Mouse (Mus musculus) brown adipose tissue, adult 24 weeks (tissue): ENCODE data around the gene Lsm2. TPM values are rescaled to one million over a fixed set of nuclear protein-coding genes. Genes with fewer than 3 reads are reported as not detected.
"Not testable (repeated sequence)": the region's sequence is repeated elsewhere in the genome, so short reads cannot be mapped to it uniquely, and the experiment has no call there.

ENCODE experiments used
- H3K27ac ChIP-seq: fragments of 200-500 bp; replicated peaks from 2 replicates; pipeline ENCODE4 v1.5.1; 2012; ENCODE audit warnings: low read depth, mild to moderate bottlenecking, low read length
- H3K4me1 ChIP-seq: fragments of 200-500 bp; 2 replicates; pipeline ENCODE4 v1.6.1; 2012; ENCODE audit warnings: low read length, mixed read lengths; ENCODE audit not compliant: control insufficient read depth, insufficient read depth, insufficient read length
- H3K4me3 ChIP-seq: fragments of 200-500 bp; 2 replicates; pipeline ENCODE4 v1.5.1; 2012; ENCODE audit warnings: low read depth, mild to moderate bottlenecking, low read length, moderate library complexity; ENCODE audit not compliant: insufficient read depth
- polyA plus RNA-seq: library from polyadenylated mRNA; stranded (reverse); fragments of >200 nt; gene quantifications from 2 replicates; pipeline ENCODE4 v1.2.4, GENCODE M21; 2012; ENCODE audit not compliant: missing spikeins, insufficient read depth, insufficient read length

Lsm2 gene
- polyA plus RNA-seq, 1 experiment = 22.4 TPM

DNA sequence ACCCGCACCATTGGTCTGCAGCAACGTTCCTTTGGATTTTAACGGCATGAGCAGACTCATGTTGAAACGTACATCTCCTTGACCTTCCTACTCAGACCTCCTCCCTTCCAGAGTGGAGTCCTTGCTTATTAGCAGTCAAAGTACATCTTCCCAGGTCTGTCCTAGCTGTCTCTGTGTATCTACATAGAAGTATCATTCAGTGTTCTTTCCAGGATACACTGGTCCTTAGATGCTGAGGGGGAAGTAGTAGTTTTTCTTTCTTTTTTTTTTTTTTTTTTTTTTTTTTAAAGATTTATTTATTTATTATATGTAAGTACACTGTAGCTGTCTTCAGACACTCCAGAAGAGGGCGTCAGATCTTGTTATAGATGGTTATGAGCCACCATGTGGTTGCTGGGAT is 24.2 kb downstream of the Lsm2 start:
- H3K4me1 ChIP-seq, H3K27ac ChIP-seq, H3K4me3 ChIP-seq: not testable (repeated sequence)

DNA sequence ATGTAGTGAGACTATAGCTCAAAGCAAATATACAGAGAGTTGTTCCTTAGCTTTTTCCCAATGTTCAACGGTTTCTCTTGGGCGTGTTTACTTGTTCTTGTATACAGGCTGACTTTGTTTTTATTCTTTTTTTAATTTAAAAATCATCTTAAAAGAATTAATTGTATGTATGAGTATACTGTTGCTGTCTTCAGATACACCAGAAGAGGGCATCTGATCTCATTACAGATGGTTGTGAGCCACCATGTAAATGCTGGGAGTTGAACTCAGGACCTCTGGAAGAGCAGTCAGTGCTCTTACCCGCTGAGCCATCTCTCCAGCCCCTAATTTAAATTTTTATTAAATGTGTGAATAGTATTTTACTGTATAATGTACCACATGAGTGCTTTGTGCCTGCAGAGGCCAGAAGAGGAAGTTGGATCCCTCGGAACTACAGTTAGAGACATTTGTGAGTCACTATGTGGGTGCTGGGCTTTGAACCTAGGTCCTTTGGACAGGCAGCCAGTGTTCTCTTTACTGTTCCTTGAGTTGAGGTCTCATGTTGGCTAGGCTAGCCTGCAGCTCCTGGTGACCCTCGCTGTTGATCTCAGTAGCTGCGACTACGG is 25.8 kb downstream of the Lsm2 start:
- Histone ChIP-seq H3K4me1 (no peaks in the 10 kb centered on the region), H3K27ac (no peak overlapping the region), H3K4me3 (no peak overlapping the region)

DNA sequence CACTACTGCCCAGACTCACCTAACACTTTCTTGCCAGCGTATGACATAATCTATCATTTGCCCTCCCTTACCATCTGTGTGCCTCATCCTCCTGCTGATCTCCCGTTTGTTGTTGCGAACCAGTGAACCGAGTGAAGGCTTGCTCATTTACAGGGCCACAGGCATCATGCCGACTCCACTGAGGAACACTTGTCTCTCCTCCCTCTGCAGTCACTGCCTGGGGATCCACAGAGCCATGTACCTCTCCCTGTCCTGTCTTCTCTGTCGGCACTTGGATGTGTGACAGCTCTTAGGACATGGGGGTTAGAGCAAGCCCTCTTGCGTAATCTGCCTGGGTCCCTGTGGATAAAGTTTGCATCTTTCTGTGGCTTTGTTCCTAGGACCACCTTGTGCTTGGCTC is 27.9 kb downstream of the Lsm2 start:
- Histone ChIP-seq H3K4me1 (no peaks in the 10 kb centered on the region), H3K4me3 (no peak overlapping the region), H3K27ac (no peak overlapping the region)

DNA sequence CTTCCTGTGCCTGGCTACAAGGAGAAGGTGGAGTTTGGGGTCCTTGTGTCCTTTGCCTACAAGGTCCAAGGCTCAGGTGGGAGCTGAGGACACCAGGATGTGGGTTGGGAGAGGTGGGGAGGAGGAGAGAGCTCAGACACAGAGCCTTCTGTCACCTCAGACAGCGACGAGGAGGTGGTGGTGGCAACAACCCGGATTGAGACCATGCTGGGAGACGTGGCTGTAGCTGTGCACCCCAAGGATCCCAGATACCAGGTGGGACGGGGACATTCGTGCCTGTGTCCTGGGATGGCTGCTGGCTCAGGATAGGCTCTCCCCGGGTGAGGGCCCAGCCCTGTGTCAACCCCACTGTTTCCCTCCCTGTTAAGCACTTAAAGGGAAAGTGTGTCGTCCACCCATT is 29.8 kb downstream of the Lsm2 start:
- H3K4me3 ChIP-seq = no peak overlapping the region
- no peaks in the 10 kb centered on the region for H3K4me1 ChIP-seq

DNA sequence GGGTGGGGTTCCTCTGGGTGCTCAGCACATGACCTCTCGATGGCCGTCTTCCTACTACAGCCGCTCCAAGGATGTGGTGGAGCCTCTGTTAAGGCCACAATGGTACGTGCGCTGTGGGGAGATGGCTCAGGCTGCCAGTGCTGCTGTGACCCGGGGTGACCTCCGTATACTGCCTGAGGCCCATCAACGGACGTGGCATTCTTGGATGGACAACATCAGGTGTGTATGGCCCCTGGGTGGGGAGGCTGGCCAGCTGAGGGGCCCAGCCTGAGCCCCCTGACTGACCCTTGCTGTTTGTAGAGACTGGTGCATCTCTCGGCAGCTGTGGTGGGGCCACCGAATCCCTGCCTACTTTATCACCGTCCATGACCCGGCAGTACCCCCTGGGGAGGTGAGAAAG is 30.8 kb downstream of the Lsm2 start:
- H3K27ac ChIP-seq = no peak overlapping the region
- no peak overlapping the region for H3K4me3 ChIP-seq
- no peaks in the 10 kb centered on the region for H3K4me1 ChIP-seq

More for the DNA sequence above, 29.8 kb downstream of the Lsm2 start:
- no peak overlapping the region for H3K27ac ChIP-seq

DNA sequence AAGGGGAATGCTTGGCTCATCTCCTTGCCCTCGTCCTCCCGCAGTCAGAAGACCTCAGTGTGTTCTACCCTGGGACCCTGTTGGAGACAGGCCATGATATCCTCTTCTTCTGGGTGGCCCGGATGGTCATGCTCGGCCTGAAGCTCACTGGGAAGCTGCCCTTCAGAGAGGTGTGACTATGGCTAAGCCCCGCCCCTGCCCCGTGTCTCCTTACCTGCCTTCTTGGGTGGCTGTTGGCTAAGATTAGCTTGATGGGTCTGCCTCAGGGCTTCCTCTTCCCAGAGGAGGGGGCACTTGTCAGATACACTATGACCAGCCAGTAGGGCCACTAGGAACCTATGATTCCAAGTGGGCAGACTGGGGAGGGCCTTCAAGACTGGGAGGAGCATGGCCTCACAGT is 31.6 kb downstream of the Lsm2 start:
- no peak overlapping the region for H3K27ac ChIP-seq
- no peaks in the 10 kb centered on the region for H3K4me1 ChIP-seq
- no peak overlapping the region for H3K4me3 ChIP-seq

DNA sequence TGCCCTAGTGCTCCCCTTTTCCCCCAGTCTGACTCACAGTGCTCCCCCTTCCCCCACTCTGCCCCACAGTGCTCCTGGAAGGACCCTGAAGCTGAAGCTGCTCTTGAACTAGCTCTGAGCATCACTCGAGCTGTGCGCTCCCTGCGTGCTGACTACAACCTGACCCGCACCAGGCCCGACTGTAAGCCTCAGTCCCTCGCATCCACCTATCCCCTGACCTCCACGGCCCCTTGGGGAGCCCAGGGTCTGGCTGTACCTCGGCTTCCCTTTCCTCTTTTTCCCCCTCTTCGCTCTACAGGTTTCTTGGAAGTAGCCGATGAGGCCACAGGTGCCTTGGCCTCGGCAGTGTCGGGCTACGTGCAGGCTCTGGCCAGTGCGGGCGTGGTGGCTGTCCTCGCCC is 33.6 kb downstream of the Lsm2 start:
- H3K4me3 ChIP-seq = no peak overlapping the region
- no peaks in the 10 kb centered on the region for H3K4me1 ChIP-seq
- no peak overlapping the region for H3K27ac ChIP-seq

DNA sequence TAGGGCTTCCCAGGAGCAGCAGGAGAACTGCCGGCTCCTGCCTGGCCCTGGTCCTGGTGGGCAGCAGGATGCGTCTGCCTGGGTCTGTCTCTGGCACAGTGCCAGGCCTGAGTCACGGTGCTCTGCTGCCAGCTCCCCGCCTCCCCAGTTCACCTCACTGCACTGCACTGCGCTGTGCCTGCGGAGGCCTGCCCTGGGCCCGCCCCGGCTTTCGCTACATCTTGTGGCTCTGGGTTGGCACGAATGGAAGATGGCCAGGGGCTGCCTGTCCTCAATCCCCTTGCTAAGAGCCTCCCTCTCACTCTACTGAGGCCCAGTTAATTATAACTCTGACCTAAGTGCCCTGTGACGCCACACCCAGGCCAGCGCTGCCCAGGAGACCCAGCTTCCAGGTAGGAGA is 34.7 kb downstream of the Lsm2 start, which contains the start of gene Vwa7:
Gene Vwa7 (plus strand): TSS at position 204 of the 400 bp plus-strand sequence.
- Histone ChIP-seq H3K4me3 (no peak within 1 kb of the TSS), H3K27ac (no peak within 1 kb of the TSS), H3K4me1 (no peaks in the 10 kb centered on the region)

DNA sequence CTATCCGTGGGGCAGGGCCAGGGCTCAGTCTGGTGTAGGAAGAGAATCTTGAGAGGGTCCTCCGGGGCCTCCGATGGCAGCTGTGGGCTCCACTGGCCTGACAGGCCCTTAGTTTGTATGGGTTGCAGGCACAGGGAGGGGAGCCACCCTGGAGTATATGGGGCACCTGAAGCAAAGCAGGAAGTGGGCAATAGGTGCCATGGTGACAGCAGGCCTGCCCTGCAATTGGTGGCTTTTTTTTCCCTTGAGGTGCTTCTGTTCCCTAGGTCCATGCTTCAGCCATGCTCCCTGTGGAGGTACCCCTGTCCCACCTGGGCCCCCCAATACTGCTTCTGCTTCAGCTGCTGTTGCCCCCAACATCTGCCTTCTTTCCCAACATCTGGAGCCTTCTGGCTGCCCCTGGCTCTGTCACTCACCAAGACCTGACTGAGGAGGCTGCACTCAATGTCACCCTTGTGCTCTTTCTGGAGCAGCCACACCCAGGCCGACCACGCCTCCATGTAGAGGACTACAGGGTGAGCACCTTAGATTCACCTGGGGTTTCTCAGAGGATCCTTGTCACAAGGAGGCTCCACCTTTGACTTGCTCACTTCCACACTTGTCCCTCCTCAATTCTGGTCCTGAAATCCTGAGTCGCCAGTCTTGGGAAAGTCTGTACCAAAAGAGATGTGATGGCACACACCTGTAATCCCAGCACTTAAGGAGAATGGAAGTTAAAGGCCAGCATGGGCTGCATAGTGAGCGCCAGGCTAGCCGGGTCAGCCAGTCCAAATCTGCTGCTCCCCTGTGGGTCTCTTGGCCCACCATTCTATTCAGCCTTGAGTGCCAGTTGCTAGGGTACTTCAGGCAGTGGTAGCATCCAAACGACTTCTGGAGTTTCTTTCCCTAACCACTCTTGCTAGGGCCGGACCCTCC is 35.4 kb downstream of the Lsm2 start:
- Histone ChIP-seq H3K4me3 (no peak overlapping the region), H3K4me1 (no peaks in the 10 kb centered on the region), H3K27ac (no peak overlapping the region)

DNA sequence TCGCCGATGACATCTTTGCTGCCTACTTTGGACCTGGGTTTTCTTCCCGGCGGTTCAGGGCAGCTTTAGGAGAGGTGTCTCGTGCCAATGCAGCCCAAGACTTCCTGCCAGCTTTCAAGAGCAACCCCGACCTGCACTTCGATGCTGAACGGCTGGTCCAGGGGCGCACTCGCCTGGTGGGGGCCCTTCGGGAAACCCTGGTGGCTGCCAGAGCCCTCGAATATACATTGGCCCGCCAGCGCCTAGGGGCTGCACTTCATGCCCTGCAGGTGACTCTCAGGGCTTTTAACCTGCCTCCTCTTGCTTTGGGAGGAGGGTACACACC is 36.0 kb downstream of the Lsm2 start:
- peaks cover 2% of the 10 kb centered on the region; the same call in 1 of the 2 replicates for H3K4me1 ChIP-seq
- H3K27ac ChIP-seq = no peak overlapping the region
- no peak overlapping the region for H3K4me3 ChIP-seq

DNA sequence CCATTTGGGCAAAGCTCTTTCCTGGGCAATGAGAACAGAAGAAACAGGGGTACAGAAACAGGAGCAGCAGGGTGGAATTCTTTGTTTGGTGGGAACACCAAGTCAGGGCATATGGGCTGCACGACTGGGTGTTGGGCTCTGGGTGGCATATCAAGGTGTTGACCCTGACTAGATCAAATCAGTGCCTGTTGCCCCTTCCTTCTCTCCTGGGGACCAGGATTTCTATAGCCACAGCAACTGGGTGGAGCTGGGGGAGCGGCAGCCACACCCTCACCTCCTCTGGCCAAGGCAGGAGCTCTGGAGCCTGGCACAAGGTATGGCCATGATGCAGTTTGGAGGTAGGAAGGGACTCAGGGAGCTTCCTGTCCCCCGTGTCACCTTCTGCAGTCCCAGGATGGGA is 36.5 kb downstream of the Lsm2 start:
- H3K4me1 ChIP-seq = peaks cover 3% of the 10 kb centered on the region; the same call in 1 of the 2 replicates
- no peak overlapping the region for H3K4me3 ChIP-seq
- H3K27ac ChIP-seq = no peak overlapping the region

DNA sequence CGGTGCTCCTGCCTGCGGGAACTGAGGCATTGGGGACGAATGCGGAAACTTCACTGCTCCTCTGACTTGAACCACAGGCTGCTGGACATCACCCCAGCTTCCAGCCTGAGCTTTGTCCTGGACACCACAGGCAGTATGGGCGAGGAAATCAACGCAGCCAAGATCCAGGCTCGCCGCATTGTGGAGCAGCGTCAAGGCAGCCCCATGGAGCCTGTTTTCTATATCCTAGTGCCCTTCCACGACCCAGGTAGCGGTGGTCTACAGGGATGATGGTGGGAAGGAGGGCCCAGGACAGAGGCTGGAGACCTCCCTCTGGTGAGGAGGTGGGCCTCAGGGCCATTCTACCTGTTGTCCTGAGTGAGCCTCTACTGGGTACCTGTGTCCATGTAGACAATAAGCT is 38.2 kb downstream of the Lsm2 start:
- Histone ChIP-seq H3K27ac (no peak overlapping the region), H3K4me3 (no peak overlapping the region), H3K4me1 (peaks cover 3% of the 10 kb centered on the region; the same call in 1 of the 2 replicates)

DNA sequence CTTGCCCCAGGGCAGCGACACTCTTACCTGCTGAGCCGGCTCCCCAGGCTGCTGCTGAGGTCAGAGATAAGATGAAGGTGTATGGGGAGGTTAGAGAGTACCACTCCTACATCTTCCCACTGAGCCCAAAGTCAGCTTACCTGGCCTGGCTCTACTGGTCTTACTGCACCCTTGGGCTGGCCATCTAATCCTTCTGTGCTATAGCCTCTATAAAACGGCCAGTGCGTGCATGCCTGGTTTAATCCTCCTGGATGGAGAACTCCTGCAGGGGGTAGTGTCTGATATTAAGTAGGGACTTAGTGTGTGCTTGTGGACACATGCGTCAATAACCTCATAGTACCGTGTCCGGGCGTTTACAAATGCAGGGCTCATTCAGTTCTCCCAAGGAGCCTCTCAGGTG is 38.9 kb downstream of the Lsm2 start:
- Histone ChIP-seq H3K4me1 (peaks cover 3% of the 10 kb centered on the region; the same call in 1 of the 2 replicates), H3K27ac (no peak overlapping the region), H3K4me3 (no peak overlapping the region)

DNA sequence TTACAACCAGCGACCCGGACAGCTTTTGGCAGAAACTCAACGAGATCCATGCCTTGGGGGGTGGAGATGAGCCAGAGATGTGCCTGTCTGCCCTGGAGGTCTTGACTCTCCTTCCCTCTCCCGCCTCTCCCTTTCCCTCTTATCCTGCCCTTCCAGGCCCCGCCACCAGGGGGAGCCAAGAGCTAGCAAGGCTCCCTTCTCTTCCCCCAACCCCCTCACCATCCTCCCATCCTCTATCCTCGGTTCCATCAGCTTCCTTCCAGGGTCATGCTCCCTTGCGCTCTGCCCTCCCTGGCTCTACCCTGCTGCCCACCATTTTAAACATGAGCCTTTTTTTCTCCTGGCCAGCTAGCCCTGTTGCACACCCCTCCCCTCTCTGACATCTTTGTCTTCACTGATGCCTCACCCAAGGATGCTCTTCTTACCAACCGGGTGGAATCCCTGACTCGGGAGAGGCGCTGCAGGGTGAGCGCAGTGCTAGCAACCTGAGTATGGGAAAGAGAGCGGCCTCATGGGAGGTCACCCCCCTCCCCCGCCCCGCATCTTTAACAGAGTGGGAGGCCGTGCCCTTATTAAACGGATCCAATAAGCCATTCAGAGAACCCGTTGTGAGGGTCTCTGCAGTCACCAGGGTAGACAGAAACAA is 39.6 kb downstream of the Lsm2 start:
- H3K4me1 ChIP-seq = peaks cover 3% of the 10 kb centered on the region; the same call in 1 of the 2 replicates
- H3K4me3 ChIP-seq = peak overlapping the region; percentile 42
- peak overlapping the region; percentile 94 for H3K27ac ChIP-seq

DNA sequence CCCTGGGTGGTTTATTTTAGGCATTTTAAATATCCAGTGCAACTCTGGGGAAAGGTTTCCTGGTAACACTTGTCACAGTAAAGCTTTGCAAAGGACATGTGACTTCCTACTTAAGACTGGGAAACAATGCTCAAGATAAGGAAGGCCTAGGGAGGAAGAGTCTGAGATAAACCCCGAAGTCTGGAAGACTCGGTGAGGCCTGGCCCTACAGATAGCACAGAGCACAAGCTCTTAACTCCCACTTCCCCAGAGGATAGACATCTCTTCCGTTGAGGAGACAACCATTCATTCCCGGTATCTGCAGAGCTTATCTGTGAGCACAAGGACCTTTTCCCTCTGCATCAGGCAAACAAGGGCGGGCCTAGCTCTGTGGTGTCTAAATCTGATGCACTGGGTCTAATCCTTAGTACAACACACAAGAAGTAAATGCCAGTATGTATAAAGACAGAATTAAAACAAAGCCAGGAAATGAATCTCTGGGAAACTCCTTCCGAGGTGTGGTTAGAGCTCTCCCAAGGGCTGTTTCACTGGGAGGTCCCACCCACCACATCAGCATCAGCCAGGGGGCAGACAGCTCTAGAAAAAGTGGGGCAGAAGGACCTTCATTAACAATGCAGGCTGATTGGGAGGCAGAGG is 40.3 kb downstream of the Lsm2 start:
- peaks cover 3% of the 10 kb centered on the region; the same call in 1 of the 2 replicates for H3K4me1 ChIP-seq
- H3K4me3 ChIP-seq = peak overlapping the region; percentile 42; the same call in 1 of the 2 replicates
- peak overlapping the region; percentile 94 for H3K27ac ChIP-seq
